ENCODE assay signal across 8 mouse cellular contexts in genomic region chr16:16870617-16871331, GRCm38 (mm10). TPM values are rescaled to one million over a fixed set of nuclear protein-coding genes. Genes with fewer than 3 reads are reported as not detected.
DNase-seq lines count a peak whose midpoint lies in the region; ATAC-seq and TF ChIP-seq lines count a peak whose summit lies in the region.

Gene Top3b, plus strand, starts transcription at chr16:16870736.
Gene Vpreb1, minus strand, starts transcription at chr16:16870843.

- under 1% methylated on average over 46 of the region's 49 CpGs for WGBS in forebrain, embryonic 11.5 days
- WGBS in heart, embryonic 16.5 days = under 1% methylated on average over 49 of the region's 49 CpGs
- WGBS in liver, embryonic 15.5 days (ENCODE audit: insufficient replicate concordance) = under 1% methylated on average over 49 of the region's 49 CpGs
- under 1% methylated on average over 49 of the region's 49 CpGs for WGBS in neural tube, embryonic 12.5 days

- TF ChIP-seq POLR2A in CH12.LX (IDR thresholded peaks at IDR 0.05; ENCODE audit: low read depth, low read length) = peak; percentile 86

- ATAC-seq in forebrain, embryonic 11.5 days (replicated peaks; ENCODE audit: low FRiP score) = peak; percentile 95
- peak; percentile 93 for ATAC-seq in heart, embryonic 16.5 days (replicated peaks; ENCODE audit: extremely low read depth, insufficient read depth, low FRiP score)
- peak; percentile 95 for ATAC-seq in liver, embryonic 15.5 days (ENCODE audit: insufficient read depth)
- ATAC-seq in neural tube, embryonic 12.5 days (ENCODE audit: low FRiP score, low read depth) = peak; percentile 97

- dilution Hi-C loops in CH12.LX (cut with MboI; ENCODE audit: extremely low pct_ligation_motif_present, extremely low pct_unique_long_range_greater_than_20kb, low sequenced_read_pairs) = no loop called here

- in situ Hi-C loops in CH12.LX (cut with MboI; ENCODE audit: low pct_ligation_motif_present, low pct_unique_long_range_greater_than_20kb, low sequenced_read_pairs) = no loop called here

- peak; percentile 99 for DNase-seq in CH12.LX (ENCODE audit: extremely low read depth)
- peak; percentile 88 for DNase-seq in c-Kit-positive CD71-positive TER-119-negative erythroid progenitor cells, embryonic 14.5 days (ENCODE audit: low read depth)
- DNase-seq in forebrain, embryonic 11.5 days (ENCODE audit: low spot score) = peak; percentile 96
- DNase-seq in kidney, postnatal 36 days = peak; percentile 90 to 92
- peak; percentile 96 for DNase-seq in telencephalon, adult 2 months (ENCODE audit: low read depth, low spot score)

- H3K4me2 ChIP-seq in CH12.LX (ENCODE audit: insufficient read depth, low read depth, poor library complexity, severe bottlenecking) = peak within 1 kb of the TSS; percentile 80
- peak within 1 kb of the TSS; percentile 70 for H3K4me2 ChIP-seq in forebrain, embryonic 11.5 days (ENCODE audit: low read depth, low read length, severe bottlenecking)
- H3K4me2 ChIP-seq in heart, embryonic 16.5 days (ENCODE audit: low read depth, low read length) = peak within 1 kb of the TSS; percentile 85
- peak within 1 kb of the TSS; percentile 75 for H3K4me2 ChIP-seq in liver, embryonic 15.5 days
- H3K4me2 ChIP-seq in neural tube, embryonic 12.5 days (replicated peaks) = peak within 1 kb of the TSS; percentile 77

- TF ChIP-seq EP300 in CH12.LX (IDR thresholded peaks at IDR 0.05; ENCODE audit: low read length) = peak; percentile 49; the same call in 1 of the 2 replicates

- H3K4me1 ChIP-seq in CH12.LX (ENCODE audit: control insufficient read depth in 1 of 2, insufficient read depth in 2 of 2) = peaks cover 2 to 47% of the 10 kb centered on the region in 2 experiments
- peaks cover 3% of the 10 kb centered on the region; the same call in 1 of the 2 replicates for H3K4me1 ChIP-seq in forebrain, embryonic 11.5 days (replicated peaks; ENCODE audit: control insufficient read depth, insufficient read depth, low read length)
- peaks cover 10% of the 10 kb centered on the region for H3K4me1 ChIP-seq in heart, embryonic 16.5 days (ENCODE audit: control insufficient read depth, insufficient read depth, low read length)
- peaks cover 27% of the 10 kb centered on the region for H3K4me1 ChIP-seq in liver, embryonic 15.5 days (replicated peaks)
- H3K4me1 ChIP-seq in neural tube, embryonic 12.5 days = peaks cover 9% of the 10 kb centered on the region; the same call in 1 of the 2 replicates

- peak within 1 kb of the TSS; percentile 69 for H3K27ac ChIP-seq in CH12.LX (ENCODE audit: insufficient read depth, low read depth)
- peak within 1 kb of the TSS; percentile 91 for H3K27ac ChIP-seq in forebrain, embryonic 11.5 days (ENCODE audit: low read depth, low read length)
- H3K27ac ChIP-seq in heart, embryonic 16.5 days (ENCODE audit: low read length) = peak within 1 kb of the TSS; percentile 97
- H3K27ac ChIP-seq in liver, embryonic 15.5 days (replicated peaks) = peak within 1 kb of the TSS; percentile 86
- H3K27ac ChIP-seq in neural tube, embryonic 12.5 days = peak within 1 kb of the TSS; percentile 85

- peaks cover under 1% of the 10 kb centered on the region for H3K9me3 ChIP-seq in CH12.LX (replicated peaks; ENCODE audit: low read length)
- no peaks in the 10 kb centered on the region for H3K9me3 ChIP-seq in forebrain, embryonic 11.5 days (ENCODE audit: control insufficient read depth, low read length)
- no peaks in the 10 kb centered on the region for H3K9me3 ChIP-seq in heart, embryonic 16.5 days (replicated peaks; ENCODE audit: control insufficient read depth, low read length)
- H3K9me3 ChIP-seq in liver, embryonic 15.5 days (replicated peaks) = no peaks in the 10 kb centered on the region
- H3K9me3 ChIP-seq in neural tube, embryonic 12.5 days = 0 out of 2 replicates have a peak, but pooled peaks cover under 1% of the 10 kb centered on the region

- peak within 1 kb of the TSS; percentile 89 for H3K9ac ChIP-seq in CH12.LX (ENCODE audit: insufficient read depth, low read depth)
- H3K9ac ChIP-seq in forebrain, embryonic 11.5 days (ENCODE audit: low read length) = peak within 1 kb of the TSS; percentile 89
- peak within 1 kb of the TSS; percentile 96 for H3K9ac ChIP-seq in heart, embryonic 16.5 days (ENCODE audit: low read length)
- peak within 1 kb of the TSS; percentile 78 for H3K9ac ChIP-seq in liver, embryonic 15.5 days
- H3K9ac ChIP-seq in neural tube, embryonic 12.5 days = peak within 1 kb of the TSS; percentile 83

- no peak; the same call in 1 of the 2 replicates for TF ChIP-seq RAD21 in CH12.LX (IDR thresholded peaks at IDR 0.05; ENCODE audit: low read depth, low read length)

- H3K4me3 ChIP-seq in CH12.LX (replicated peaks in 1 of 3; ENCODE audit: low read depth in 2 of 3, low read length in 2 of 3, poor library complexity in 1 of 3) = peak within 1 kb of the TSS; percentile 80 to 95 (median 80)
- H3K4me3 ChIP-seq in forebrain, embryonic 11.5 days (ENCODE audit: low read depth, low read length) = peak within 1 kb of the TSS; percentile 76
- H3K4me3 ChIP-seq in heart, embryonic 16.5 days (ENCODE audit: low read length) = peak within 1 kb of the TSS; percentile 90
- peak within 1 kb of the TSS; percentile 77 for H3K4me3 ChIP-seq in liver, embryonic 15.5 days (replicated peaks)
- H3K4me3 ChIP-seq in neural tube, embryonic 12.5 days = peak within 1 kb of the TSS; percentile 77

- peaks cover 3 to 30% of the 10 kb centered on the region in 2 experiments for H3K36me3 ChIP-seq in CH12.LX (replicated peaks in 1 of 2; ENCODE audit: control insufficient read depth in 1 of 2, insufficient read depth in 1 of 2, low read length in 1 of 2)
- H3K36me3 ChIP-seq in forebrain, embryonic 11.5 days (ENCODE audit: control insufficient read depth, insufficient read depth, low read length) = peaks cover 2% of the 10 kb centered on the region; the same call in 1 of the 2 replicates
- peaks cover 4% of the 10 kb centered on the region for H3K36me3 ChIP-seq in heart, embryonic 16.5 days (ENCODE audit: control insufficient read depth, insufficient read depth)
- peaks cover 7% of the 10 kb centered on the region for H3K36me3 ChIP-seq in liver, embryonic 15.5 days (replicated peaks)
- H3K36me3 ChIP-seq in neural tube, embryonic 12.5 days = peaks cover 6% of the 10 kb centered on the region

- TF ChIP-seq CTCF in CH12.LX (conservative IDR thresholded peaks at IDR 0.05 in 1 of 2, IDR thresholded peaks at IDR 0.05 in 1 of 2; ENCODE audit: low read depth in 2 of 2, low read length in 2 of 2) = 0 out of 4 replicates have a peak, but pooled peaks of 1 of the 2 experiments have one; percentile 26

- no peaks in the 10 kb centered on the region for H3K27me3 ChIP-seq in CH12.LX (replicated peaks)
- no peaks in the 10 kb centered on the region for H3K27me3 ChIP-seq in forebrain, embryonic 11.5 days (ENCODE audit: control insufficient read depth, insufficient read depth, low read length)
- no peaks in the 10 kb centered on the region for H3K27me3 ChIP-seq in heart, embryonic 16.5 days (ENCODE audit: control insufficient read depth, insufficient read depth, low read length)
- H3K27me3 ChIP-seq in liver, embryonic 15.5 days = no peaks in the 10 kb centered on the region
- H3K27me3 ChIP-seq in neural tube, embryonic 12.5 days (replicated peaks) = no peaks in the 10 kb centered on the region

- H3K79me2 ChIP-seq in CH12.LX (replicated peaks; ENCODE audit: control insufficient read depth, extremely low read depth, insufficient read depth, poor library complexity, severe bottlenecking) = peaks cover 18% of the 10 kb centered on the region

TF ChIP-seq in CH12.LX, 34 proteins besides CTCF, POLR2A, EP300 and RAD21 (continues in another document):
- TF ChIP-seq HCFC1 (IDR thresholded peaks at IDR 0.05; ENCODE audit: low read depth, low read length) (peak; percentile 98), TBP (conservative IDR thresholded peaks at IDR 0.05; ENCODE audit: low read depth, low read length) (peak; percentile 86), MYC (IDR thresholded peaks at IDR 0.05; ENCODE audit: low read depth, low read length) (peak; percentile 90), NELFE (IDR thresholded peaks at IDR 0.05; ENCODE audit: low read depth, low read length) (peak; percentile 89), USF1 (IDR thresholded peaks at IDR 0.05; ENCODE audit: low read depth, low read length) (0 out of 2 replicates have a peak, but pooled peaks have one; percentile 8), TCF12 (IDR thresholded peaks at IDR 0.05; ENCODE audit: low read depth, low read length) (peak; percentile 98), ZC3H11A (IDR thresholded peaks at IDR 0.05; ENCODE audit: low read depth, low read length) (no peak), MAX (IDR thresholded peaks at IDR 0.05; ENCODE audit: low read length) (peak; percentile 88), ELF1 (IDR thresholded peaks at IDR 0.05; ENCODE audit: low read depth, low read length) (peak; percentile 99), IRF4 (IDR thresholded peaks at IDR 0.05; ENCODE audit: low read depth, low read length) (peak; percentile 90), ETS1 (conservative IDR thresholded peaks at IDR 0.05; ENCODE audit: low read depth, low read length) (peak; percentile 60), ZNF384 (IDR thresholded peaks at IDR 0.05; ENCODE audit: low read depth, low read length) (peak; percentile 51; the same call in 1 of the 2 replicates), ZKSCAN1 (IDR thresholded peaks at IDR 0.05; ENCODE audit: borderline replicate concordance, low read depth, low read length) (no peak), SMC3 (IDR thresholded peaks at IDR 0.05; ENCODE audit: low read depth, low read length) (peak; percentile 13; the same call in 1 of the 2 replicates), CHD2 (IDR thresholded peaks at IDR 0.05; ENCODE audit: low read length) (peak; percentile 78)

RNA-seq across cellular contexts. Expression of gene Top3b, which starts in this region (rescaled TPM):
- total RNA-seq in CH12.LX (2012; rRNA removed) (61.8 and 64.9 TPM in 2 replicates), CH12.LX (2014; rRNA removed) (50.7 and 56.7 TPM in 2 replicates)
- polyA plus RNA-seq in CH12.LX (2012; ENCODE audit: insufficient read length, low read depth) = 76.3 and 88.4 TPM in 2 replicates
- polyA plus RNA-seq in forebrain, embryonic 11.5 days (2014; fragmentation: Nextera tagmentation; extraction: Ambion mirVana) = 70.3 and 75.7 TPM in 2 replicates
- polyA plus RNA-seq in heart, embryonic 16.5 days (2015; fragmentation: Nextera tagmentation; extraction: Ambion mirVana) = 45.1 and 45.2 TPM in 2 replicates
- 20.3 and 24.5 TPM in 2 replicates for polyA plus RNA-seq in liver, embryonic 15.5 days (2015; fragmentation: Nextera tagmentation; extraction: Ambion mirVana)
- polyA plus RNA-seq in neural tube, embryonic 12.5 days (2016; fragmentation: Nextera tagmentation; extraction: Ambion mirVana) = 62.9 and 63.1 TPM in 2 replicates

RNA-seq across cellular contexts. Expression of gene Vpreb1, which starts in this region (rescaled TPM):
- total RNA-seq in CH12.LX (2012; rRNA removed) (0.55 and 1.0 TPM in 2 replicates), CH12.LX (2014; rRNA removed) (not detected in 2 replicates)
- polyA plus RNA-seq in CH12.LX (2012; ENCODE audit: insufficient read length, low read depth) = 0.64 and 0.97 TPM in 2 replicates
- 0.63 and 1.3 TPM in 2 replicates for polyA plus RNA-seq in forebrain, embryonic 11.5 days (2014; fragmentation: Nextera tagmentation; extraction: Ambion mirVana)
- 1.4 and 1.5 TPM in 2 replicates for polyA plus RNA-seq in heart, embryonic 16.5 days (2015; fragmentation: Nextera tagmentation; extraction: Ambion mirVana)
- 6.4 and 8.6 TPM in 2 replicates for polyA plus RNA-seq in liver, embryonic 15.5 days (2015; fragmentation: Nextera tagmentation; extraction: Ambion mirVana)
- polyA plus RNA-seq in neural tube, embryonic 12.5 days (2016; fragmentation: Nextera tagmentation; extraction: Ambion mirVana) = 0.66 and 1.9 TPM in 2 replicates

Comparison
In these comparisons a context has a peak if more than half of its experiments do, and no peak if none do; other contexts are left out.
1. Peak in every context shown above with its lines: DNase-seq, ATAC-seq, H3K4me3 ChIP-seq and H3K27ac ChIP-seq.